Mouse (Mus musculus): ENCODE measurements around the gene Pdhx. TPM values are rescaled to one million over a fixed set of nuclear protein-coding genes. Genes with fewer than 3 reads are reported as not detected.

Pdhx gene
- 42.4 and 46.4 TPM in 2 replicates for polyA plus RNA-seq (2016; fragmentation: Nextera tagmentation; extraction: Ambion mirVana)

DNA sequence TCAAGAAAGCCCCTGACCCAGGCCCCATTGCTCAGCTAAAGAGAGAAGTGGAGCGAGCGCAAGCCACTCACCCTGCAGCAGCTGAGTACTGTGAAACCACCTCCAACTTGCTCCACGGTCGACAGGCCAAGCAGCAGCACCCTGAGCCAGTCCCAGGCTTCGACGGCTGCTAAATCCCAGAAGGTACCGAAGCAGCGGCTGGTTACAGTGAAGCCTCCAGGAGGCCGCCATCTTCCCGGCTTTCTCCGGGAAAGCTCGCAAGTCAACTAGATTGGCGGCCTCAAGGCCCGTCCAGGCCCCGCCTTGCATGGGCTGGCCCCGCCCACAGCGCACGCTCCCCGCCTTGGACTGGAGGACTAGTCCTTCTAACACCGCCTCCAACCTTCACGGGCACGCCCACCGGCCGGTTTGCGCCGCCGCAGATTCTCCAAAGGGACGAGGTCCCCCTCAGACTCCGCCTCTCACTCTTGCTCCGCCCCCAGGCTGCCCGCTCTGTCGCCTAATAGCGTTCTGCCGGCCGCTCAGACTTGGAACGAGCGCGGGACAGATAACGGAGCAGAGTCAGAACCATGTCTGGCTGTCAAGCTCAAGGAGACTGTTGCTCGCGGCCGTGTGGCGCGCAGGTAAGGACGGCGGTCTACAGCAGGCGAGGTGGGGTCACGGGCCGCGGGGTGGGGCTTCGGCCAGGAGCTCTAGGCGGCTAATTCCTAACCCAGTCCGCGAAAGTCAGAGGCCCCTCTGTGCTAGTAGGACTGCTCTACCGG, at the start of gene Pdhx, which contains the start of gene Apip:
TSS of gene Pdhx (minus strand) at position 295 of the 764 bp plus-strand sequence.
TSS of gene Apip (plus strand) at position 457 of the 764 bp plus-strand sequence.
- H3K4me2 ChIP-seq (replicated peaks): peak within 1 kb of the TSS; percentile 64
- H3K4me1 ChIP-seq: peaks cover 14% of the 10 kb centered on the region
- H3K4me3 ChIP-seq: peak within 1 kb of the TSS; percentile 59
- no peaks in the 10 kb centered on the region for H3K9me3 ChIP-seq (replicated peaks)
- peak; percentile 100 for ATAC-seq (ENCODE audit: low FRiP score)
- H3K27me3 ChIP-seq: no peaks in the 10 kb centered on the region
- no peaks in the 10 kb centered on the region; the same call in 1 of the 2 replicates for H3K36me3 ChIP-seq
- under 1% methylated on average over 55 of the region's 55 CpGs for WGBS
- peak within 1 kb of the TSS; percentile 70 for H3K9ac ChIP-seq
- H3K27ac ChIP-seq: peak within 1 kb of the TSS; percentile 73

- Histone ChIP-seq H3K4me1 (no peaks in the 10 kb centered on the region), H3K4me2 (replicated peaks) (no peak overlapping the region), H3K9me3 (replicated peaks) (no peaks in the 10 kb centered on the region), H3K36me3 (no peaks in the 10 kb centered on the region), H3K9ac (no peak overlapping the region), H3K27ac (no peak overlapping the region), H3K27me3 (no peaks in the 10 kb centered on the region), H3K4me3 (no peak overlapping the region)
- WGBS: 80% methylated on average over 7 of the region's 7 CpGs
- no peak for ATAC-seq (ENCODE audit: low FRiP score)
Measured at GRCm38 (mm10) chr2:103119197-103119854, 46.0 kb upstream of the Pdhx start.

- ATAC-seq (ENCODE audit: low FRiP score): no peak
- no peak overlapping the region for H3K9ac ChIP-seq
- no peaks in the 10 kb centered on the region for H3K36me3 ChIP-seq
- no peak overlapping the region for H3K4me2 ChIP-seq (replicated peaks)
- H3K4me3 ChIP-seq: no peak overlapping the region
- no peaks in the 10 kb centered on the region for H3K27me3 ChIP-seq
- WGBS: 73% methylated on average over 6 of the region's 6 CpGs
- no peaks in the 10 kb centered on the region for H3K9me3 ChIP-seq (replicated peaks)
- no peak overlapping the region for H3K27ac ChIP-seq
- no peaks in the 10 kb centered on the region for H3K4me1 ChIP-seq
Measured at GRCm38 (mm10) chr2:103118324-103119196, 45.2 kb upstream of the Pdhx start.

- Histone ChIP-seq H3K4me1 (no peaks in the 10 kb centered on the region), H3K27me3 (no peaks in the 10 kb centered on the region), H3K9me3 (replicated peaks) (no peaks in the 10 kb centered on the region), H3K4me2 (replicated peaks) (no peak overlapping the region), H3K9ac (no peak overlapping the region), H3K27ac (no peak overlapping the region), H3K36me3 (no peaks in the 10 kb centered on the region), H3K4me3 (no peak overlapping the region)
- WGBS: 86% methylated on average over 5 of the region's 5 CpGs
- ATAC-seq (ENCODE audit: low FRiP score): no peak
Measured at GRCm38 (mm10) chr2:103117212-103117611, 43.9 kb upstream of the Pdhx start.

DNA sequence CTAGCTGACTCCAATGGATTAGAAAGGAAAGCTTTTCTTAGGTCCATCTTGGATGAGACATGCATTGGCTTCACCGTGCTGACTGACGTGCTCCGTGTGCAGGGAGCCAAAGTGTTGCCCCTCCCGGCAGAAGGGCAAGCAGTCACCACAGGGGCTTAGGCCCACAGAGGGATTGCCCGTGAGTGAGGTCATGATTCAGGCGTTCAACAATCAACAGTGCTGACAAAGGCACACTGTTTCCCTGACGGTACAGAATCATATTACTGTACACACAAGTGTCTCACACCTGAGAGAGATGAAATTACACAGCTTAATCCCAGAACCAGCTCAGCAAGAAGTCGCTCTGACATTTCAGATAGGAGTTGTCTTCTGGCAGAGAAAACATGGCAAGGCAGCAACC, 38.4 kb upstream of the Pdhx start:
- H3K27ac ChIP-seq: no peak overlapping the region
- H3K27me3 ChIP-seq: no peaks in the 10 kb centered on the region
- H3K36me3 ChIP-seq: no peaks in the 10 kb centered on the region
- no peak for ATAC-seq (ENCODE audit: low FRiP score)
- no peak overlapping the region for H3K4me3 ChIP-seq
- no peaks in the 10 kb centered on the region for H3K9me3 ChIP-seq (replicated peaks)
- no peak overlapping the region for H3K4me2 ChIP-seq (replicated peaks)
- 63% methylated on average over 8 of the region's 8 CpGs for WGBS
- H3K4me1 ChIP-seq: no peaks in the 10 kb centered on the region
- H3K9ac ChIP-seq: no peak overlapping the region

- H3K27ac ChIP-seq: no peak overlapping the region
- no peak for ATAC-seq (ENCODE audit: low FRiP score)
- no peaks in the 10 kb centered on the region for H3K27me3 ChIP-seq
- no peaks in the 10 kb centered on the region for H3K9me3 ChIP-seq (replicated peaks)
- no peak overlapping the region for H3K4me2 ChIP-seq (replicated peaks)
- no peak overlapping the region for H3K9ac ChIP-seq
- 89% methylated on average over 2 of the region's 2 CpGs for WGBS
- H3K4me3 ChIP-seq: no peak overlapping the region
- H3K4me1 ChIP-seq: no peaks in the 10 kb centered on the region
- no peaks in the 10 kb centered on the region for H3K36me3 ChIP-seq
Measured at GRCm38 (mm10) chr2:103106172-103106571, 32.9 kb upstream of the Pdhx start.

DNA sequence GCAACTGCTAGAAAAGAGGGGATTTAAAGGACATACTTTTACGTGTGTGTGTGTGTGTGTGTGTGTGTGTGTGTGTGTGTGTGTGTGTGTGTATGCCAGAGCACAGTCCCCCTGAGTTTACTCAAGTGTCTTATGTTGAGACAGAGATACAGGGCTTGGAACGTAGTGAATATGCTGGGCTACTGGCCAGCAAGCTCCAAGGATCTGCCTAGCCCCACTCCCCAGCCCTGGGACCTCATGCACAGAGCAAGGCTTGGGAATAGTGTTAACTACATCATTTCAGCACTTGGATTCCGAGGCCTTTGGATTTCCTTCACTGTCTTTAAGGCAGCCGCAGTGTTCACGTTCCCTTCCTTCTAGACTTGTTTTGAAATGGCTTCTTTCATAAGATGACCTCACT, 29.3 kb upstream of the Pdhx start:
- Histone ChIP-seq H3K4me1 (no peaks in the 10 kb centered on the region), H3K36me3 (no peaks in the 10 kb centered on the region), H3K9me3 (replicated peaks) (no peaks in the 10 kb centered on the region), H3K4me3 (no peak overlapping the region), H3K27ac (no peak overlapping the region), H3K27me3 (no peaks in the 10 kb centered on the region), H3K9ac (no peak overlapping the region), H3K4me2 (replicated peaks) (no peak overlapping the region)
- no peak for ATAC-seq (ENCODE audit: low FRiP score)
- 79% methylated on average over 5 of the region's 5 CpGs for WGBS

DNA sequence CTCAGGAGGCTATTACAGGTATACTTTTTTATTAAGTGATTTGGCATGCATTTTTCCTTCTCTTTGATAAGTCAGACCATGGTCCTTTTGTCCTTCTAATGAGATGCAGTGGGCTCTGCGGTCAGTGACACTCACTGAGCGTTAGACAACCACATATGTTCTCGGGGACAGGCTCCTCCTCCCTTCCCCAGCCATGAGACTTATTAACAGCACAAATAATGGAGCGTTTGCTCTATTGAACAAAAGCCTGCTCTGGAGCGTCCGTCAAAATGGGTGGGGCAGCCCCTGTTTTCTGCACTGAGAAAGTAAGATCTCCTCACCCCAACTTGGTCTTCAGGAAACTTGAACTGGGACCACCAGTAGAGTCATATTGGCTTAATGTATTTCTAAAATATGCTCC, 16.2 kb upstream of the Pdhx start:
- no peak for ATAC-seq (ENCODE audit: low FRiP score)
- Histone ChIP-seq H3K36me3 (peaks cover 32% of the 10 kb centered on the region), H3K9me3 (replicated peaks) (no peaks in the 10 kb centered on the region), H3K4me2 (replicated peaks) (no peak overlapping the region), H3K9ac (no peak overlapping the region), H3K27ac (no peak overlapping the region), H3K27me3 (no peaks in the 10 kb centered on the region), H3K4me1 (no peaks in the 10 kb centered on the region), H3K4me3 (no peak overlapping the region)
- WGBS: 33% methylated on average over 6 of the region's 6 CpGs

GRCm38 (mm10) chr2:103088099-103088498, 14.8 kb upstream of the Pdhx start:
- 98% methylated on average over 4 of the region's 4 CpGs for WGBS
- no peak for ATAC-seq (ENCODE audit: low FRiP score)
- no peak overlapping the region for H3K4me2 ChIP-seq (replicated peaks)

GRCm38 (mm10) chr2:103086432-103086831, 13.1 kb upstream of the Pdhx start:
- Histone ChIP-seq H3K4me3 (no peak overlapping the region), H3K27me3 (no peaks in the 10 kb centered on the region), H3K36me3 (peaks cover 19% of the 10 kb centered on the region), H3K9me3 (replicated peaks) (no peaks in the 10 kb centered on the region), H3K4me2 (replicated peaks) (no peak overlapping the region), H3K4me1 (no peaks in the 10 kb centered on the region), H3K27ac (no peak overlapping the region), H3K9ac (no peak overlapping the region)
- ATAC-seq (ENCODE audit: low FRiP score): no peak
- WGBS: 17% methylated on average over 1 of the region's 1 CpGs

More at GRCm38 (mm10) chr2:103088099-103088498, 14.8 kb upstream of the Pdhx start:
- Histone ChIP-seq H3K9me3 (replicated peaks) (no peaks in the 10 kb centered on the region), H3K27ac (no peak overlapping the region), H3K27me3 (no peaks in the 10 kb centered on the region), H3K4me3 (no peak overlapping the region), H3K9ac (no peak overlapping the region), H3K4me1 (no peaks in the 10 kb centered on the region), H3K36me3 (peaks cover 22% of the 10 kb centered on the region)

DNA sequence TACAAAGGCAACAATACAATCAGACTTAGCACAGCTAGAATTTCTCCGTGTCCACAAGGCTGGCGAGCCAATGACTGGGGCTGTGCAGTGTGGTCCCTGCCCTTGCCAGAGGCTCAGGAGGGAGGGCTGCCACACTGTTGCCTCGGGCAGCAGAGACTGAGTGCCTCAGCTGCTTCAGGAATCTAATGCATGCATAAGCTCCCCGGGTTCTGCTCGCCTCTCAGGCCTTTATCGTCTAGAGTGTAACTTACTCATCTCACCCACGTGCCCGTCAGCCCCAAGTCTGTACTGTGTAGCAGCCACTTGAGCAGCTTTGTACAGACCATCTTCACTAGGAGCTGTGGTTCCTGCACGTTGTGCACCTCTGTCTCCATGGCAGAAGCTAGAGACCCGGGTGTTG, 12.3 kb upstream of the Pdhx start:
- Histone ChIP-seq H3K9me3 (replicated peaks) (no peaks in the 10 kb centered on the region), H3K27ac (no peak overlapping the region), H3K4me1 (no peaks in the 10 kb centered on the region), H3K4me2 (replicated peaks) (no peak overlapping the region), H3K4me3 (no peak overlapping the region), H3K27me3 (no peaks in the 10 kb centered on the region), H3K36me3 (peaks cover 19% of the 10 kb centered on the region), H3K9ac (no peak overlapping the region)
- WGBS: 71% methylated on average over 10 of the region's 10 CpGs
- no peak for ATAC-seq (ENCODE audit: low FRiP score)

GRCm38 (mm10) chr2:103084451-103084850, 11.1 kb upstream of the Pdhx start:
- WGBS: 69% methylated on average over 5 of the region's 5 CpGs
- H3K9me3 ChIP-seq (replicated peaks): no peaks in the 10 kb centered on the region

More at GRCm38 (mm10) chr2:103084451-103084850, 11.1 kb upstream of the Pdhx start:
- Histone ChIP-seq H3K27ac (no peak overlapping the region), H3K9ac (no peak overlapping the region), H3K4me1 (no peaks in the 10 kb centered on the region), H3K27me3 (no peaks in the 10 kb centered on the region), H3K4me2 (replicated peaks) (no peak overlapping the region), H3K4me3 (no peak overlapping the region), H3K36me3 (peaks cover 17% of the 10 kb centered on the region)
- ATAC-seq (ENCODE audit: low FRiP score): no peak

Data from hindbrain, embryonic 12.5 days (tissue).